Mouse (Mus musculus): ENCODE measurements around the gene Olfr1163.
"Not testable (repeated sequence)": the region's sequence is repeated elsewhere in the genome, so short reads cannot be mapped to it uniquely, and the experiment has no call there.

The Olfr1163 gene

DNA sequence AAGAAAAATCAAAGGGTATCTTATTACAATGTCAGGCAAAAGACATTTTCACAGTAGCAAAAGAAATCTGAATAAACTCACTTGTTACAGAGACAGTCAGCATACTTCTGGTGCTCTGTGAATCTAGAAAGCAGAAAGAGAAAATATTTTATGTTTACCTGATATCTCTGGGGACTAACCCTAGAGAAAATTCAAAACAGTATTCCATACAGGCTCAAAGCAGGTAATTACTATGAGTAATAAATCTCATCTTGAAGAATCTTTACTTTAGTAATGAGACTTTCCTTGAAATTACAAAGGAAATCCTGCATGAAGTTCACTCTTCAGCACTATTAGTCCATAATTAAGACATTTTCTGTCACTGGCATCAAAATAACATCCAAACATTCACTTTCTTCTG, at the start of gene Olfr1163:
Olfr1163 (minus strand) TSS at position 101 of the 400 bp plus-strand sequence.
- DNase-seq (ENCODE audit: low spot score in 2 of 2): no peak

DNA sequence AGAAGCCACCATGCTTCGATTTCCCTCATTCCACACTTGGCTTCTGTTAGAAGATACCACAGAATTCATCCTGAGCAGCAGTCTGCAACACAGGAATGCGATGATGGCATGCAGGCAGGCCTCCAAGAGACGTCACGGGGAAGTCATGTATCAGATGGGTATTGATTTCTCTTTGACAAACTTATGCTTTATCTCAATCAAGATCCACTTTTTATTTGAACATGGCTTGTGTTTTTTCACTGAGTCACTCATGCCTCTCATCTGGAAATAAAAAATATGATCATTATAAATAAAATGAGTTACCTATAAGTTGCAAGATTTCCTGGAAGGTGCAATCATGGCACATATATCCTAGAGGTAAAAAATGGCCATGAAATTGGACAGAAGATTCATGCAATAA, 22.2 kb upstream of the Olfr1163 start, which contains the start of gene Olfr1164:
Olfr1164 (minus strand) TSS at position 101 of the 400 bp plus-strand sequence.
- DNase-seq (ENCODE audit: low spot score in 2 of 2): no peak

DNA sequence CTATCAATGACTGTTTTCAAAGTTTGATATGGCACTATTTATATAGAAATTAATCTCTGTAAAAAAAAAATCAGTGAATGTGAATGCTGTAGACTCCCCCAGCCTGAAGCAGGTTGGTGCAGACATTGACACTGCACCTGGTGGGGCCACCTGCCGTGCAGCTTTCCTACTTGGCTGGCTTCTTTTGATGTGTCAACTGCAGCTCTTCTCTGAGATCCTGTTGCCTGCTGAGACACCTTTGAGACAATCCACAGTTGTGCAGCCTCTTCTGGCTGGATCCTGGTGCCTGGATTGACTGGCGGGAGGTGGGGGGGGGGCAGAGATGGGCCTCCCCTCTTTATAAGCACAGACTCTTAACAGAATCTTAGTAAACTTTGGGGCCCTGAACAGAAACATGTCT, 8.0 kb downstream of the Olfr1163 start:
- DNase-seq (ENCODE audit: low spot score in 2 of 2): no peak

DNA sequence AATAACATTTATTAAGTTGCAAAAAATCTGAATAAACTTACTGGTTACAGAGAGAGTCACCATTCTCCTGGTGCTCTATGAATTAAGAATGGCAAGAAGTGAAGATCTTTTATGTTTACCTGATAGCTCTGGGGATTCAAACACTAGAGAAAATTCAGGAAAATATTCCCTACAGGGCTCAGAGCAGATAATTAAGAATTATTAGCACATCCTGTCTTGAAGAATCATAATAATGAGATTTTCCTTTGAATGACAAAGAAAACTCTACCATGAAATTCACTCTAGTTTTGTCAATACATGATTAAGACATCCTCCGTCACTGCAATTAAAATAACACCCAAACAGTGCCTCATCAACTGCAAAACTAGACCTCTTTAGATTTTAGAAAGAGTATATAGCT, 20.6 kb downstream of the Olfr1163 start, which contains the start of gene Olfr1162:
Olfr1162 (minus strand) TSS at position 101 of the 400 bp plus-strand sequence.
- no peak for DNase-seq (ENCODE audit: low spot score in 2 of 2)

DNA sequence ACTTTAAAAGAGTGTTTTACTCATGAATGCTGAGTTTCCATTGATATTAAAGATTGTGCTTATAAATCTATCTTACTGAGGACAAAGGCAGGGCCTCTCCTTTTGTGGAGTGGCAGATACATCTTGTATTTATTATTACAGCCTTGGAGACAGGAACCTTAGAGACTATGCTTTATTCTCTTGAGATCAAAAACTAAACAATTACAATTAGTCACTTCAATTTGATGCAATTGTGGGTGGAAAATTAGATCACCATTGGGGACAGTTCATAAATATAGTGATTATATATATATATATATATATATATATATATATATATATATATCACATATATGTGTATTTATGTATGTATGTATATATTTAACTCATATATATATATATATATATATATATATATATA, 34.0 kb downstream of the Olfr1163 start, which contains the start of gene Olfr73:
Olfr73 (minus strand) TSS at position 101 of the 400 bp plus-strand sequence.
- no peak for DNase-seq (ENCODE audit: low spot score in 2 of 2)

DNA sequence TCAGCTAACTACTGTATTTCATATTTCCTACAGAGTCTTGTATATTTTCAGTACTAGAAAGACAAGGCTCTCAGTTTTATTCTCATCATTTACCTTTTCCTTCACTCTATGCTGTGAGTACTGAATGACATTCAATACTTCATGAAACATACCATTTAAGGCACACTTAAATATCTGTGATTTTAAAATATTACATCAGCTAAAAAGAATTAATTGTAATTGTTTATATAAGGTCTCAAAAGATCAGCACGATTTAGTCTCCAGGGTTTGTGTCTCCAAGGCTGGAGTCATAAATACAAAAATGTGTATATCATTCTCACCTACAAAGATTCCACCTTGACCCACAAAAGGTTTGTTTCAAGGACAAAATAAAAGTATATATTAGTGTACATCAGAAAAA, 49.2 kb downstream of the Olfr1163 start, which contains the start of gene Olfr1161:
Olfr1161 (plus strand) TSS at position 301 of the 400 bp plus-strand sequence.
- DNase-seq (ENCODE audit: low spot score in 2 of 2): not testable (repeated sequence)

All from frontal cortex, postnatal 10 days (tissue).